Mouse (Mus musculus) cerebellum, postnatal 4 days (tissue): Measurements from ENCODE around the gene Nup153.

Source experiments
- DNase-seq, 2 experiments: peaks; one replicate each; pipeline ENCODE4 v3.0.0; 2022; ENCODE audit warnings: low spot score in 2 of 2, mixed read lengths in 1 of 2

Nup153 gene

DNA sequence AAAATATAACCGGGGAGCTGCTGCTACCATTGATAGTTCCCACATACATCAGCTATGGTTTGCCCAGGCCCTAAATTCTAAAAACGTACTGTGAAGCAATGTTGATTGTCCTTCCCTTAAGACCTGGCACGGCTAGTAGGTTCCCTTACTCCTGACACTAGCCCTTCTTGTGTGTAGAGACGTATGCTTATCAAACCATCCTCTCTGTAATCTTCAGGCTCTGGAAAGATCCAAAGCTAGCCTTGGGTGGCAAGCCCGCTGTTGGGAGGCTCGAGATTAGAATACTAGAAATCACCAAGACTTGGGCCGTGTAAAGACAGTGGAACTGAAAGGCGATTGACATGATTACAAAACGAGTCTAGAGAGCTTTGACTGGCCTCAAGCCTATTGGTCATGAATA, 57.2 kb downstream of the Nup153 start:
- no peak for DNase-seq

DNA sequence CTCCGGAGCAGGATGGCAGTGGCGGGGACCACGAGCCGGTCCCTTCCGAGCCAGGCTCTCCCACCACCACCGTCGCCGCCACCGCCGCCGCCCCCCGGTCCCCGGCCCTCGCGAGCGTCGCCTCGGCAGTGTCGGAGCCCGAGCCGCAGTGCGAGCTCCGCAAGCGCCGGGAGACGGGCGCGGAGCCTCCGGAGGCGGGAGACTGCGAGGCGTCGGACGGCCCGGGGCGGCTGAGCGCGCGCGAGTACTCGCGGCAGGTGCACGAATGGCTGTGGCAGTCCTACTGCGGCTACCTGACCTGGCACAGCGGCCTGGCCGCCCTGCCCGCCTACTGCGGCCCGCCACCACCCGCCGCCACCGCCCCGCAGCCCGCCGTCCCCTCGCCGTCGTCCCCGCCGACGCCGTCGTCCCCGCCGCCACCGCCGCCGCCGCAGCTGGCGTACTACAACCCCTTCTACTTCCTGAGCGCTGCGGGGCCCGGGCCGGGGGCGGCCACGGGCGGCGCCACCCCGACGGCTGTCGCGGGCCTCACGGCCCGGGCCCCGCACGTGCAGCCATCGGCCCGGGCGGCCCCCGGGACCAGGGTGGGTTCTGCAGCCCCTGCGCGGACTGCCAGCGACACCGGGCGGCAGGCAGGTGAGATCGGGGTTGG, 58.0 kb downstream of the Nup153 start:
- DNase-seq = peak in 1 of 2 experiments; percentile 31

DNA sequence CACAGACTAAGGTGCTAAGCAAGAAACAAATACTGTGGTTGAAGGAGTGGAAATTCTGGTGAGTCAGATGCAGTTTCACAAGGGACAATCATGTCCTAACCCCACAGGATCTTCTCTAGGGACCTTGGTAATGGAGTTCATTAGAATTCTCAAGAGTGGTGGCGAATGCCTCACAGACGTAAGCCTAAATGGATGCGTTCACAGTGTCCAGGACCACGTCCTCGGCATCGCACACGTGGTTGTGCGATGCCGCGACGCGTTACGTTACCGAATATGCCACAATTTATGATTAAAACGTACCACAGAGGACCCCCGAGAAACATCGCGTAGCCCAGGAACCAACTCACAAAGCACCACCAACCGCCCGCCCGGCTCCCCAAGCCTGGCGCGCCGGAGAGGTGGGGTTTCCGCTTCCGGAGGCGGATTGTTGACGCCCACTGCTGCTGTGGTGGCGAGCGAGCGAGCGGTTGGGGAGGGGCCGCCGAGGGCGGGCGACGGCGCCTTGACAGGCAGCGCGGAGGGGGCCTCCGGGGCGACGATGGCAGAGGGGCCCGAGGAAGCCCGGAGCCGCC, 58.6 kb downstream of the Nup153 start, which contains the start of gene Fam8a1:
Gene Fam8a1, plus strand, starts transcription at position 475 of the 572 bp plus-strand sequence.
- peak; percentile 93 to 95 for DNase-seq

DNA sequence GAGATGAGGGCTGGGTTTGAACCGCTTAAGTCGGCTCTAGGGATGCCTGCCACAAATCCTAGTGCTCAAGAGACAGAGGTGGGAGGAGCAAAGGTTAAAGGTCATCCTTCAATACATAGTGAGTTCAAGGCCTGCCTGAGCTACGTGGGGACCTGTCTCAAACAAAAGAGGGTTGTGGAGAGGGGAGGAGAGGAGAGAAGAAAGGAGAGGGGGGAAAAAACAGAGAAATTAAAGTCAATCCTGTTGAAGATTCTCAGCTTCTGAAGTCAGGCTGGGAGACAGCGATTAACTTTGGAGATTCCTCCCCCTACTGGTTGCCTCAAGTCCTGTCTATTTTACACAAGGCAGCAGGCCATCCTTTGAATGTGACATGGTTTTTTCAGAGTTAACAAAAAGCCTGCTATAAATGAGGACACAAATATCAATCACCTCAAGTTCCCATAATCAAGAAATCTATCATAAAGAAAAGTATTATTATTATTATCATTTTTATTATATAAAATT, 64.2 kb downstream of the Nup153 start:
- DNase-seq = peak in 1 of 2 experiments; percentile 20

DNA sequence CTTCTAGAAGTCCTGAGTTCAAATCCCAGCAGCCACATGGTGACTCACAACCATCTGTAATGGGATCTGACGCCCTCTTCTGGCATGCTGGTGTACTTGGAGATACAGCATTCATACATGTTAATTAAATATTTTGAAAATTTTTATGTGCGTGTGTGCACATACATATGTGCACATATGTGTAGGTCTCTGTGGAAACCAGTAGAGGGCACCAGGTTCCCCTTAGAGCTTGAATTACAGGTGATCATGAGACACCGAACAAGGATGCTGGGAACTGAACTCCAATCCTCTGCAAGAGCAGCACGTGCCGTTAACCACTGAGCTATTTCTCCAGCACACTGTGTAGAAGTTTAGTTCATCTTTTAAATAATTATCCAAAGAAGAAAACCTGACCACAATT, 68.5 kb downstream of the Nup153 start:
- no peak for DNase-seq

DNA sequence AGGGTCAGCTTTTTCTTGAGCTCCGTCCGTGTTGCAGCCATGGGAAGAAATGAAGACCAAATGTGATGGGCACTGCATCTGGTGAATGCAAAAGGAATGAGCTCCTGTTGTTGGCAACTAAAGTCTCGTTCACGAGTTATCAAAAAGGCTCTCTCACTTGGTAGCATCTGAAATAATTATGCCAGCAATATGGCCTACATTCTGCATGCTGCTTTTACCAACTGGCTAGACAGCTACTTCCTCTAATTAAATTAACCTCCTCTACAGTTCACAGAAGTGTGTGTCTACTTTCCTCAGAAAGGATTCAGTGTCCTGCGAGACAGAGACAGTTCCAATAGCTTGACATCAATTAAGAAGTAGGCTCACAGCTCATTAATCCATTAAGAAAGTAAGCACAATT, 73.2 kb downstream of the Nup153 start:
- DNase-seq = no peak

DNA sequence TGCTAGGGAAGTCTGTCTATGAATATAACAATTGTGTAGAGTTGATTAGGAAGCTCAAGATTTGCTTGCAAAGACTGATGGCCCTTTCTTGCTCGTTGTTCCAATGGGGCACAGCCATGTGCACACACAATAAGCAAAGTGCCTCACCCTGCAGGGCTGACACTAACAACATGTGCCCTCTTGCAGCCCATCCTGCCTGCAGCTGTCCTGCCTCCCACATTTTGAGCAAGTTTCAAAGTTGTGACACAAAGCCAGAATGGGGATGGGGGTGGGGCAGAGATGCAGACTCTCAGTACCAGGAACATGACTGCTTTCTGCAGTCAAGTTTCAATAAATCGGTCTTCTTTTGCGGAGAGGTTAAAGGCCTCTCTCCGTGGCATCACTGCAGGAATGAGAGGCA, 74.1 kb downstream of the Nup153 start:
- no peak for DNase-seq

DNA sequence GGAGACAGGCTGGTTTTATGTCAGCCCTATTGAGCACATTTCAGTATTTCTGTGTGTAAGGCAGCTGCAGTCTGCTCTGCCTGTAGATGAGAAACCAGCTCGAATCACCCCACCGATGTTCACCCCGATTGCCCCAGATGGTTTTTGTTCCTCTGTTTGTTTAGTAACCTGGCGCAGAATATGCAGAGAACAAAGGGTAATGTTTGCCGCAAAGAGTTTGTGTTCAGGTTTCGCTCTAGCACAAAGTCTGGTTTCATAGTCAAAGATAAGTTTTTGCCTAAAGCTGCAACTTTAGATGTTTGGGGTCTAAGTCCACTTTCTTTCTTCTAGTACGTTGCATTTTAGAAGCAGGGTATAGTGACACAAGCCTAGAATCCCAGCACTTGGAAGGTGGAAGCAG, 75.1 kb downstream of the Nup153 start:
- DNase-seq = no peak

DNA sequence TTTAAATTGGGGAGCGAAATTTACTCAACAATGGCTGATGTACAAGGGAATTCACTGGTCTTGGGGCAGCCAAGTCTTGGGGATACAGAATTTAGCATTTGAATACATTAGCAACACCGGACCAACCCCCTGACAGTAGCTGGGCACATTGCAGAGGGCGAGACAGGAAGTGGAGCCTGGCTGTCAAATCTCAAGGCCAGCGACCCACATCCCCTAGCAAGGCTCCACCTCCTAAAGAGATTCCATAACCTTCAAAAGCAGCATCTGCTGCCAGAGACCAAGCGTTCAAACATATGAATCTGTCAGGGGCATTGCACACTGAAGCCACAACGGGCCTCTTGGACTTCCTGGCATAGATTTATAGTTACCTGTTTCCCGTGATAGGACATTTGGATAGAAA, 75.9 kb downstream of the Nup153 start:
- no peak for DNase-seq

DNA sequence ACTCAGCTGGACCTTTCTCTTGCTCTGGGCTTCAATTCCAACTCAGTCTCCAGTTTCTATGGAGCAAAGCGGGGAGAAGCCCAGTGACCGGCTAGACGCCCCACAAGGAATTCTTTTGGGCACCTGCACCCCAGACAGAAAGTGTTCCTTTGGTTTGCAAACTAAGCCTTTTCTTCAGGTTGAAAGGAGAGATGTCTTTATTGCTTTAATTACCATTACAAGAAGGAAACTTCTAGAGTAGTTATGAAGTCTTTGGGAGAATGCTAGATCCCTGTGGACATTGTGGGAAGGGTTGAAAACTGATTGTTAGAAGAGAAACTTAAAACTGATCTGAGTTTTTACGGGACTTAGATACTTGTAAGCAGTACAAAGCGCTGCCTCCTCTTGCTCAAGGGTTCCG, 82.3 kb downstream of the Nup153 start:
- no peak for DNase-seq

DNA sequence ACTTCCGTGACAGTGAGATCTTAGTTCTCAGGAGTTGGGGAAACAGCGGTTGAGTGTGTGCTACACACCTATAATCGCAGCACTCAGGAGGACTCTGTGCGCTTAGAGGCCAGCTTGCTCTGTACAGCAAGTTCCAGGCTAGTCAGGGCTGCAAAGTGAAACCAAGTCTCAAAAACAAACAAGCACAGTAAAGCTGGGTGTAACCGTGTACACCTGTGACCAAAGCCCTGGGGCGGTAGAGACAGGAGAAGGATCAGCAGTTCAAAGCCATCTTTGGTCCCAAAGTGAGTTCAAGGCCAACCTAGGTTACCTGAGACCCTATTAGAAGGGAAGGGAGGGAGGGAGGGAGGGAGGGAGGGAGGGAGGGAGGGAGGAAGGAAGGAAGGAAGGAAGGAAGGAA, 83.6 kb downstream of the Nup153 start:
- no peak for DNase-seq

DNA sequence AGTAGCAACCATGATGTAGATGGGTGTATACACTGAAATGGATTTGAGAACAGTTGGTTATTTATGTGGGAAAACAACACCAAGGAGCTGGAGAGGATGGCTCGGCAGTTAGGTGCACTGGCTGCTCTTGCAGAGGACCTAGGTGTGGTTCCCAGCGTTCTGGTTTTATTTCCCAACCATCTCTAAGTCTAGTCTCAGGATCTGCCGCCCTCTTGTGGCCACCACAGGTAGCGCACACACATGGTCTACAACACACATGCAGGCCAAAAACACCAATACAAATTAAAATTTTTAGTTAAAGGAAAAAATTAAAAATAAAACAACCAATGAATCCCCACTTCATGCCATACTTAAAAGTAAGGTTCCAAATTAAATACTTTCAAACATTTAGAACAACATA, 85.4 kb downstream of the Nup153 start:
- DNase-seq = no peak

DNA sequence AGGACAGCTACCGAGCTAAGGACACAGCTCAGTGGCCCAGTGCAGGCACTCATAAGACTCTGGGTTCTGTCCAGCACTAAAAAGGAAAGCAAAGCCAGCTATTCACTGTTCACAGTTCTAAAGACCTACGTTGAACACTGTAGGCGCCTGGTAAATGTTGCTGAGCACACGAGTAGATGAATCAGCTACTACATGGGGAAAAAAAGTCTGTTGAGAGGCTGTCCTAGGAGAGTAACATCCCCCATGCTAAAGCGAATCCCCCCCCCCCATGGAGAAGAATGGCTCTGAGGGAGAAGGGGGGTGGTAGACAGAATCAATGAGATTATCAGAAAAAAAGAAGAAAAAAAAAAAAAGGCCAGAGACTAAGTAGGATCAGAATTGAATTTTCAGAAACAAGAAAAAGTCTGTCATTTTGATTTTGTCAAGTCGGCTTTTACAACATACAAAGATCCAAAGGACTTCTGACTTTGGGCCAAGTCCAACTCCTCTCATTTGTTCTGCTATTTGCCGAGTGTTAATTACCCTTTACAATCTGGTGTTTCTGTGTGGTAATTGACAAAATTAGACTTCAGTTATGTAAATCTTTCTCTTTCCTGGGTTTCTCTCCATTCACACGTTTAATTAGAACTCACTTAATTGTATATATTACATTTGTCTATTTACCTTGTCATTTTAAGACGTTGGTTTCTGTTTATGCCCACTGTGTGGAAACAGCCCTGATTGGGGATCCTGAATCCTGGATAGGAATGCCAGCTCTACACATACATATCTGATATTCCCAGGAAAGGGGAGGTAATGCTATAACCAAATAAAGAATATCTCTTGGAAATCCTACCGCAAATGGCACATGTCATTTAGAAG, 86.9 kb downstream of the Nup153 start:
- DNase-seq = no peak

DNA sequence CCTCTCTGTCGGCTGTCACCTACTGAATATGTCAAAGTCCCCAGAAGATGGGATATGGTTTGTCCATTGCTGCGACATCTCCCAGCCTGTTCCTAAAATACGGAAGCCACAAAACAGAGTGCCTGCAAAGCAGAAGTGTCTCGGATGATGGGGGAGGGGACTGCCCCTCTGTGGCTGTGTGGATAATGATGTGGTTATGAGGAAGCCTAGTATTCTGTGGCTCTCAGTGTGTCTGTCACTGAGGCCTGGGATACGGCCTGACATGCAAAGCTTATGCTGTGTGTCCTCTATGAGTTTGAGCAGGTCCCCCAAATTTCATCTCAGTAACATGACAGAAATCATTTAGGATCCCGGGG, 93.6 kb downstream of the Nup153 start:
- peak in 1 of 2 experiments; percentile 22 for DNase-seq

DNA sequence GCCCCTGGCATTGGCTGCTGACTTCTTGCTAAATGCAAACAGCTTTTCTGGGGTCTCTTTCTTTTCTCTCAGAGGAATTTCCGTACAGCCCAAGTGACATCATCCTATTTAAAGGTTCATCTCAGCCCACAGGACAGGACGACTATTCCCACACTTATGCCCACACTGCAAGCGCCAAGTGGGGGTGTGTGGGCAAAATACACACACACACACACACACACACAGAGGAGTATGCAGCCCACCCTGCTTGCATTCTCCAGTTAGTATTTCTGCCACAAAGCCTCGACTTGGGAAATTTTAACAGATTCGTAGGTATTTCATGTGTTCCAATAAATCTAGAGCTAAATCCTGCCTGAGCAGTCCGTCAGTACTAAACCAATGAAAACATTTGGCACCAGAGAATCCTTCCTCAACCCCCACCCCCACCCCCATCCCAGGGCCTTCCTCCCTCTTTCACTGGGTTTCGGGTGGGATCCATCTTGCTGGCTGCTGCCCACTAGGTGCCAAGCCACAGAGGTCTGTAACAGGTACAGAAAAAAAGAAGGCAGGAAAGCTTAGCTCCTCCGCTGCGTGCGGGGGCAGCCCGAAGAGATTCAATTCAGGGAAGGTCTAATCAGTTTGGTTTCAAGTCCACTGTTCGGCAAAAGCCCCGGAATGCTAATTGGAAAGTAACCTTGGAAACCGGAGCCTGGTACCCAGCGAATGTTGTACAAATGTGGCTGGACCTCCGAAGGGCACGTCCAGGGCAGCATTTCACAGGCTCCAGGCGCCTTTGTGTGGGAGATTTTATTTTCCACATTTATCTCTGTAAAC, 94.2 kb downstream of the Nup153 start:
- peak in 1 of 2 experiments; percentile 45 for DNase-seq

DNA sequence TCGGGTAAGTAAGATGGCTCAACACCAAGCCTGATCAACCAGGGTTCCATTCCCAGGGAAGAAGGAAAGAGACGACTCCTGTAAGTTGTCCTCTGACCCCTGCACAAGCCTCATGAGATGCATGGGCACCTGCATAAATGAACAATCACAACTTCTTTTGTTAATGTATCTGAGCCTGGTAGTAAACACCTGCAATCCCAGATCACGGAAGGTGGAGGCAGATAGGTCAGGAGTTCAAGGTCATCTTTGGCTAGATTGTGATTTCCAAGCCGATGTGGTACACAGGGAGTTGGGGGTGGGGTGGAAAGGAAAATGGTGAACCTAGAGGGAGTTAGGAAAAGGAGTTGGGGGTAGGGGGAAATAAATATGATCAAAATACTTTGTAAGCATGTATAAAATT, 94.9 kb downstream of the Nup153 start:
- DNase-seq = no peak
